Mouse (Mus musculus): ENCODE data around the gene Cdon. TPM values are rescaled to one million over a fixed set of nuclear protein-coding genes. Genes with fewer than 3 reads are reported as not detected.
"Not testable (repeated sequence)": the region's sequence is repeated elsewhere in the genome, so short reads cannot be mapped to it uniquely, and the experiment has no call there.

The Cdon gene
- polyA plus RNA-seq, 1 experiment from 2014 or later, result 6.8 TPM

GRCm38 (mm10) chr9:35411225-35411965 lies 9.5 kb upstream of the Cdon start:
- Histone ChIP-seq H3K27me3 (no peaks in the 10 kb centered on the region), H3K36me3 (no peaks in the 10 kb centered on the region), H3K4me1 (replicated peaks) (no peaks in the 10 kb centered on the region), H3K27ac (no peak overlapping the region), H3K4me3 (no peak overlapping the region), H3K9ac (no peak overlapping the region), H3K4me2 (no peak overlapping the region), H3K9me3 (replicated peaks) (no peaks in the 10 kb centered on the region)
- 80% methylated on average over 11 of the region's 11 CpGs for WGBS
- no peak for ATAC-seq (replicated peaks; ENCODE audit: insufficient number of reproducible peaks, insufficient read depth, low FRiP score, low read depth)

DNA sequence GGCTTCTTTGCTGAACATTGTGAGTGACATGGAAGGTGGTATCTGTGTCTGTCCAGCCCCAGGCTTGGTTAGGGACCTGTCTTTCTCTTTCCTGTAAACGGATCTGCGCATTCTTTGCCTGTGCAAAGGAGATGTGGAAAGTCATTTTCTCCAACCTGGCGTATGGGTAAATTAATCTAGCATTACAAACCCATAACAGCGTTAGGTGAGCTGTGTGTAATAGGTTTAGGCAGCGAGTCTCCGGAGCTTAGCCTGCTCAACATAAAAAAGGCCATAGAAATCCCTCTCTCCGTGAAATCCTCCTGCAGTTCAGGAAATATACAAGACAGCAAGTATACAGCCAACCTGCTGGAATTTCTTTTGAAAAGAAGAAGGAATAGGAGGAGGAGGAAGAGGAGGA lies 9.0 kb upstream of the Cdon start:
- Histone ChIP-seq H3K27ac (no peak overlapping the region), H3K27me3 (no peaks in the 10 kb centered on the region), H3K4me2 (no peak overlapping the region), H3K36me3 (no peaks in the 10 kb centered on the region), H3K9ac (no peak overlapping the region), H3K4me3 (no peak overlapping the region), H3K4me1 (replicated peaks) (no peaks in the 10 kb centered on the region), H3K9me3 (replicated peaks) (no peaks in the 10 kb centered on the region)
- ATAC-seq (replicated peaks; ENCODE audit: insufficient number of reproducible peaks, insufficient read depth, low FRiP score, low read depth), result no peak
- WGBS, result 77% methylated on average over 7 of the region's 7 CpGs

DNA sequence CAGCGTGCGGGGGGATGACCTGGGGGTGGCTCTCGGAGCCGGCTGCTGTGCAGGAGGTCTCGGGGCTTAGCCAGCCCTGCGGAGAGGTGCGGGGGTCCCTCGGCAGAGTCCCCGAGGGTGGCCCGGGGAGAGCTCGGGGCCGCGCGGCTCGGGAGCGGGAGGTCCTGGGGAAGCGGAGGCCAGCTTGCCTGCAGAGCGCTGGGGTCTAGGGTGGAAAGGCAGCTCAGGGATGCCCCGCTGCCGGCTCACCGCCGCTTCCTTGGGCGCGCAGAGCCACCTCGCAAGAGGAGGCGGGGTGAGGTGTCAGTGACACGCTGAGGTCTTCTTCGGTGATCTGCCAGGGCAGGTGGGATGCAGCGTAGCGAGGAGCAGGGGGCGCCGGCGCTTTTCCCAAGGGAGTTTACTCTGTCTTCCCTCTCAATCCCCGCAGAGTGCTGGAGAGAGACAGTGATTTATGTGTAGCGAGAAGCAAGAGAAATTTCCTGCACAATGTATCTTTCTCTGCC lies 855 bp downstream of the Cdon start:
- peak overlapping the region; percentile 80 for H3K4me3 ChIP-seq
- peaks cover 3% of the 10 kb centered on the region; the same call in 1 of the 2 replicates for H3K27me3 ChIP-seq
- peaks cover 23% of the 10 kb centered on the region for H3K4me1 ChIP-seq (replicated peaks)
- WGBS, result under 1% methylated on average over 35 of the region's 35 CpGs
- peak; percentile 45 for ATAC-seq (replicated peaks; ENCODE audit: insufficient number of reproducible peaks, insufficient read depth, low FRiP score, low read depth)
- H3K9me3 ChIP-seq (replicated peaks), result no peaks in the 10 kb centered on the region
- H3K9ac ChIP-seq, result peak overlapping the region; percentile 94
- H3K36me3 ChIP-seq, result no peaks in the 10 kb centered on the region
- peak overlapping the region; percentile 91 for H3K27ac ChIP-seq
- peak overlapping the region; percentile 75 for H3K4me2 ChIP-seq

GRCm38 (mm10) chr9:35422405-35422941 lies 1.5 kb downstream of the Cdon start:
- no peak for ATAC-seq (replicated peaks; ENCODE audit: insufficient number of reproducible peaks, insufficient read depth, low FRiP score, low read depth)
- Histone ChIP-seq H3K27me3 (peaks cover 3% of the 10 kb centered on the region; the same call in 1 of the 2 replicates), H3K27ac (peak overlapping the region; percentile 91), H3K36me3 (no peaks in the 10 kb centered on the region), H3K4me1 (replicated peaks) (peaks cover 23% of the 10 kb centered on the region), H3K9me3 (replicated peaks) (no peaks in the 10 kb centered on the region), H3K9ac (peak overlapping the region; percentile 94), H3K4me3 (peak overlapping the region; percentile 80), H3K4me2 (peak overlapping the region; percentile 75)
- WGBS, result 5% methylated on average over 4 of the region's 4 CpGs

DNA sequence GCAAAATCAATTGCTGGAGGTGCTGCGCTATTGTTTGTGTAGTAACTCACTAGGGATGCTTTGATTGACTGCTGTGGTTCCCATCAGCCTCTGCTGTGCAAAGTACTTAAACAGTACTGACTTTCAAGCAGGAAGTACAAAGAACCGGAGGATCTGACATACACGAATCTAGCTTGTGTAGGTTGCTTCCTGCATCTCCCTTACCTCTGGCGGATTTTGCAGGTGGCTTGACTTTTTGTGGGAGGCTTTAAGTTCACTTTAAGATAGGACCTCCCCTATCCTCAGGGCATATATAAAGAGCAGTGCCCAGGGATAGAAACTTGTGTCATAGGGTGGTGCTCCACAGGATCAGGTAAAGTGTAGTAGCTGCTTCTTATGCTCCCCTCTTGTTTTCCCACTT lies 2.3 kb downstream of the Cdon start:
- ATAC-seq (replicated peaks; ENCODE audit: insufficient number of reproducible peaks, insufficient read depth, low FRiP score, low read depth), result no peak
- 47% methylated on average over 4 of the region's 4 CpGs for WGBS
- Histone ChIP-seq H3K9me3 (replicated peaks) (no peaks in the 10 kb centered on the region), H3K9ac (no peak overlapping the region), H3K27me3 (peaks cover 3% of the 10 kb centered on the region; the same call in 1 of the 2 replicates), H3K4me3 (peak overlapping the region; percentile 25), H3K27ac (peak overlapping the region; percentile 31; the same call in 1 of the 2 replicates), H3K4me2 (peak overlapping the region; percentile 75), H3K36me3 (no peaks in the 10 kb centered on the region), H3K4me1 (replicated peaks) (peaks cover 23% of the 10 kb centered on the region)

DNA sequence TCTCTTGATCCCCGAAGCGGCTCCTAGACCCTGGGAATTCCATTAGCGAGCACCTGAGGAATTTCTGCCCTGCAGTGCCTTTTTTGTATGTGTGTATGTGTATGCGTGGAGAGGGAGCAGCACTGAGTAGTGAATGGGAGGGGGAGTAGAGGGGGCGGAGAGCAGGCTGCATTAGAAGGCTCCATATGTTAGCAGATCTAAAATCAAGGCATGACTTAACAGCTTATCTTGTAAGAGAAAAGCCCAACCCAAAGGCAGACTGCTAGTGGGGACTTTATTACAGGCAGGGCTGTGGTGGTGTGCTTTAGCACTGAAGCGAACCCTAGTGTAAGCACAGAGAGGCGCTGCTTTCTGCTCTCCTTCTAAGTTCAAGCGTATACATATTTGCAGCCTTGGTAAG lies 3.7 kb downstream of the Cdon start:
- peak overlapping the region; percentile 49 for H3K9ac ChIP-seq
- peak overlapping the region; percentile 58 for H3K4me2 ChIP-seq
- no peak for ATAC-seq (replicated peaks; ENCODE audit: insufficient number of reproducible peaks, insufficient read depth, low FRiP score, low read depth)
- no peaks in the 10 kb centered on the region for H3K27me3 ChIP-seq
- H3K36me3 ChIP-seq, result no peaks in the 10 kb centered on the region
- peak overlapping the region; percentile 72 for H3K27ac ChIP-seq
- H3K4me1 ChIP-seq (replicated peaks), result peaks cover 27% of the 10 kb centered on the region
- WGBS, result 19% methylated on average over 8 of the region's 8 CpGs
- H3K9me3 ChIP-seq (replicated peaks), result no peaks in the 10 kb centered on the region
- H3K4me3 ChIP-seq, result peak overlapping the region; percentile 32

DNA sequence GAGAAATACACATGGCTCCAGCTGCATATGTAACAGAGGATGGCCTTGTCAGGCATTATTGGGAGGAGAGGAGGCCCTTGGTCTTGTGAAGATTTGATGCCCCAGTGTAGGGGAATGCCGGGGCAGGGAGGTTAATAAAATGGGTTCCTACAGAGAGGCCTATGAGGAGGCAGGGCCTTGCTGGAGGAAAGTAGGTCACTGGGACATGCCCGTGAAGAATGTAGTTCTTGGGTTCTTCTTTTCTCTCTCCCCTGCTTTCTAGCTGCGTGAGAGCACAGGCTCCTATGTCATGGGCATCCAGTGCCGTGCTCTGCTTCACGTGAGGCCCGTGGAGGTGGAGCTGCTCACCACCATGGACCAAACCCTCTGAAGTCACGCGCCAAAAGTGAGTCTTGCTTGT lies 9.5 kb downstream of the Cdon start:
- no peak for ATAC-seq (replicated peaks; ENCODE audit: insufficient number of reproducible peaks, insufficient read depth, low FRiP score, low read depth)
- H3K4me1 ChIP-seq (replicated peaks), result peaks cover 23% of the 10 kb centered on the region
- no peak overlapping the region for H3K4me2 ChIP-seq
- no peaks in the 10 kb centered on the region for H3K36me3 ChIP-seq
- no peak overlapping the region for H3K9ac ChIP-seq
- 72% methylated on average over 8 of the region's 8 CpGs for WGBS
- H3K27me3 ChIP-seq, result no peaks in the 10 kb centered on the region
- no peak overlapping the region for H3K4me3 ChIP-seq
- 0 out of 2 replicates have a peak overlapping the region, but pooled peaks have one; percentile 12 for H3K27ac ChIP-seq
- H3K9me3 ChIP-seq (replicated peaks), result no peaks in the 10 kb centered on the region

GRCm38 (mm10) chr9:35431396-35431795 lies 10.5 kb downstream of the Cdon start:
- no peak overlapping the region for H3K27ac ChIP-seq
- WGBS, result 52% methylated on average over 6 of the region's 6 CpGs
- no peak overlapping the region for H3K4me3 ChIP-seq
- H3K9me3 ChIP-seq (replicated peaks), result no peaks in the 10 kb centered on the region
- peaks cover 26% of the 10 kb centered on the region for H3K4me1 ChIP-seq (replicated peaks)
- no peaks in the 10 kb centered on the region for H3K36me3 ChIP-seq
- H3K27me3 ChIP-seq, result no peaks in the 10 kb centered on the region
- H3K4me2 ChIP-seq, result no peak overlapping the region
- ATAC-seq (replicated peaks; ENCODE audit: insufficient number of reproducible peaks, insufficient read depth, low FRiP score, low read depth), result no peak
- H3K9ac ChIP-seq, result no peak overlapping the region

GRCm38 (mm10) chr9:35432717-35433297 lies 11.9 kb downstream of the Cdon start:
- H3K4me1 ChIP-seq (replicated peaks), result peaks cover 26% of the 10 kb centered on the region
- not testable (repeated sequence) for H3K9ac ChIP-seq; H3K4me3 ChIP-seq; H3K9me3 ChIP-seq (replicated peaks); H3K4me2 ChIP-seq; H3K36me3 ChIP-seq; H3K27me3 ChIP-seq; ATAC-seq (replicated peaks; ENCODE audit: insufficient number of reproducible peaks, insufficient read depth, low FRiP score, low read depth); H3K27ac ChIP-seq
- 44% methylated on average over 3 of the region's 3 CpGs for WGBS

- Histone ChIP-seq H3K27ac (no peak overlapping the region), H3K4me2 (no peak overlapping the region), H3K4me1 (replicated peaks) (peaks cover 24% of the 10 kb centered on the region), H3K9ac (no peak overlapping the region), H3K9me3 (replicated peaks) (no peaks in the 10 kb centered on the region), H3K36me3 (no peaks in the 10 kb centered on the region), H3K4me3 (no peak overlapping the region), H3K27me3 (no peaks in the 10 kb centered on the region)
- WGBS, result 79% methylated on average over 3 of the region's 3 CpGs
- ATAC-seq (replicated peaks; ENCODE audit: insufficient number of reproducible peaks, insufficient read depth, low FRiP score, low read depth), result no peak
Observed at GRCm38 (mm10) chr9:35434340-35434739, 13.4 kb downstream of the Cdon start.

DNA sequence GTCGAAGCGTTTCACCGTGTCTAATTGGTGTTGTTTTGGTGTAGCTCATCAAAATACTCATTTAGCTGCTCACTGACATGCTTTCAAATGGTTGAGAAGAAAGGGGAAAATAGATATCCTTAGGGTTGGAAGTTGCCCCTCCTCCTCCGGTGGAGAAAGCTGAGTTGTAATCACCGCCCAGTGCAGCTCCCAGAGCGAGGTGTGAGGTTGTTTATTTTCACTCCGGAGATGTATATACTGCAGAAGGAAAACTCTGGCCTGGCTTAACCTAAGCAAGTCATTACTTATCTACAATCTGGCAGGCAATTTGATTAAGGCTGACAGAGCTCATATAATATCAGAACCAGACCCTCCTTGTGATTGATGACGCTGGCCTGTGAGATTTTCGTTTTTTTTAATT lies 14.6 kb downstream of the Cdon start:
- Histone ChIP-seq H3K36me3 (no peaks in the 10 kb centered on the region), H3K27me3 (no peaks in the 10 kb centered on the region), H3K9ac (no peak overlapping the region), H3K27ac (no peak overlapping the region), H3K9me3 (replicated peaks) (no peaks in the 10 kb centered on the region), H3K4me3 (no peak overlapping the region), H3K4me2 (peak overlapping the region; percentile 21; the same call in 1 of the 2 replicates), H3K4me1 (replicated peaks) (peaks cover 16% of the 10 kb centered on the region)
- no peak for ATAC-seq (replicated peaks; ENCODE audit: insufficient number of reproducible peaks, insufficient read depth, low FRiP score, low read depth)
- 33% methylated on average over 9 of the region's 9 CpGs for WGBS

All from heart, embryonic 15.5 days (tissue).